Mouse (Mus musculus): ENCODE measurements around the gene Morc1.

Gene Morc1

GRCm38 (mm10) chr16:48431027-48431426, at the start of gene Morc1:
Gene Morc1, plus strand, starts transcription at chr16:48431237.
- no peak for DNase-seq (ENCODE audit: low spot score in 2 of 2)

GRCm38 (mm10) chr16:48383582-48384257, 47.3 kb upstream of the Morc1 start:
- DNase-seq (ENCODE audit: low spot score in 2 of 2) = no peak

GRCm38 (mm10) chr16:48386982-48387381, 44.1 kb upstream of the Morc1 start:
- no peak for DNase-seq (ENCODE audit: low spot score in 2 of 2)

GRCm38 (mm10) chr16:48395278-48395677, 35.8 kb upstream of the Morc1 start:
- DNase-seq (ENCODE audit: low spot score in 2 of 2) = no peak

- DNase-seq (ENCODE audit: low spot score in 2 of 2) = no peak
Observed at GRCm38 (mm10) chr16:48402963-48403362, 28.1 kb upstream of the Morc1 start.

- DNase-seq (ENCODE audit: low spot score in 2 of 2) = no peak
Observed at GRCm38 (mm10) chr16:48403423-48403822, 27.6 kb upstream of the Morc1 start.

GRCm38 (mm10) chr16:48404009-48404408, 27.0 kb upstream of the Morc1 start:
- DNase-seq (ENCODE audit: low spot score in 2 of 2) = no peak

GRCm38 (mm10) chr16:48405674-48406403, 25.2 kb upstream of the Morc1 start:
- DNase-seq (ENCODE audit: low spot score in 2 of 2) = no peak

- DNase-seq (ENCODE audit: low spot score in 2 of 2) = no peak
Observed at GRCm38 (mm10) chr16:48409580-48409979, 21.5 kb upstream of the Morc1 start.

- DNase-seq (ENCODE audit: low spot score in 2 of 2) = no peak
Observed at GRCm38 (mm10) chr16:48410125-48410524, 20.9 kb upstream of the Morc1 start.

GRCm38 (mm10) chr16:48412246-48412645, 18.8 kb upstream of the Morc1 start, which contains the start of gene Gm5485:
Gene Gm5485, minus strand, starts transcription at chr16:48412416.
- no peak for DNase-seq (ENCODE audit: low spot score in 2 of 2)

GRCm38 (mm10) chr16:48418557-48418956, 12.5 kb upstream of the Morc1 start:
- DNase-seq (ENCODE audit: low spot score in 2 of 2) = no peak

GRCm38 (mm10) chr16:48419035-48419434, 12.0 kb upstream of the Morc1 start:
- DNase-seq (ENCODE audit: low spot score in 2 of 2) = no peak

GRCm38 (mm10) chr16:48422501-48422900, 8.5 kb upstream of the Morc1 start:
- DNase-seq (ENCODE audit: low spot score in 2 of 2) = no peak

GRCm38 (mm10) chr16:48424069-48424468, 7.0 kb upstream of the Morc1 start:
- DNase-seq (ENCODE audit: low spot score in 2 of 2) = no peak

GRCm38 (mm10) chr16:48429427-48429826, 1.6 kb upstream of the Morc1 start:
- DNase-seq (ENCODE audit: low spot score in 2 of 2) = no peak

- DNase-seq (ENCODE audit: low spot score in 2 of 2) = no peak
Observed at GRCm38 (mm10) chr16:48435454-48435853, 4.4 kb downstream of the Morc1 start.

- no peak for DNase-seq (ENCODE audit: low spot score in 2 of 2)
Observed at GRCm38 (mm10) chr16:48437476-48437875, 6.4 kb downstream of the Morc1 start.

GRCm38 (mm10) chr16:48444589-48444988, 13.6 kb downstream of the Morc1 start:
- DNase-seq (ENCODE audit: low spot score in 2 of 2) = no peak

- DNase-seq (ENCODE audit: low spot score in 2 of 2) = no peak
Observed at GRCm38 (mm10) chr16:48446161-48446925, 15.3 kb downstream of the Morc1 start.

GRCm38 (mm10) chr16:48453264-48453663, 22.2 kb downstream of the Morc1 start:
- DNase-seq (ENCODE audit: low spot score in 2 of 2) = no peak

- DNase-seq (ENCODE audit: low spot score in 2 of 2) = no peak
Observed at GRCm38 (mm10) chr16:48473396-48473795, 42.4 kb downstream of the Morc1 start.

Measured in spleen, postnatal 10 days (tissue).